Mouse (Mus musculus) small intestine, adult 2 months (tissue): ENCODE measurements around the gene Ccdc194.

ENCODE experiments used
- CTCF ChIP-seq: fragments of 200-500 bp; IDR thresholded peaks from 2 replicates; pipeline ENCODE4 v1.5.1; 2012; ENCODE audit warnings: low read depth, mild to moderate bottlenecking, control low read depth, inconsistent platforms, low read length, moderate library complexity, mixed read lengths; ENCODE audit not compliant: insufficient replicate concordance, insufficient read length; ENCODE audit errors: extremely low read depth
- POLR2A ChIP-seq: fragments of 200-500 bp; IDR thresholded peaks from 2 replicates; pipeline ENCODE4 v1.6.1; 2012; ENCODE audit warnings: low read depth, mild to moderate bottlenecking, control low read depth, inconsistent platforms, low read length, moderate library complexity

GRCm38 (mm10) chr8:71568387-71568937 is 43.0 kb upstream of the Ccdc194 start, which contains the start of gene Slc27a1:
- no peak for TF ChIP-seq CTCF
- TF ChIP-seq POLR2A: no peak
